Mouse (Mus musculus): ENCODE data around the gene Rgs6.

DNA sequence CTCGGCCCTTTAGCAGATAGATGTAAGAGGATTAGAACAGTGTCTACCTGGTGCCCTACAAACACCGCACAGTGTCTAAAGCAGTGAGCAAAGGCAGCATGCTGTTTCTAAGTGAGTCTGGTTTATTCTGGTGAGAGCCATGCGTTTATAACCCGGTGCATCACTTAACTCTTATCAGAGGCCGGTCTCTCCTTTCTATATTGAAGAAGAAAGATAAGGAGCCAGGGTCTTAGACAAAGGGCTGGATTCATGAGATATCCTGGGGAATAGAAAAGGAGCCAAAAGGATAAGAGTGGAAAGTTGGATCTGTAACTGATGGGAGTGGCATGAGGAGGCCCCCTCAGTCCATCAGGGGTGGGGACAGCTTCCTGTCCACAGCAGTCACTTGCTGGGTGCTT lies 518.0 kb downstream of the Rgs6 start:
- no peak for TF ChIP-seq CTCF (IDR thresholded peaks at IDR 0.05; ENCODE audit: insufficient read depth, low read length)
- TF ChIP-seq POLR2A (IDR thresholded peaks at IDR 0.05; ENCODE audit: borderline replicate concordance, extremely low read depth, low read depth, low read length) = no peak
